Mouse (Mus musculus): Measurements from ENCODE around the gene Afg3l1. TPM values are rescaled to one million over a fixed set of nuclear protein-coding genes. Genes with fewer than 3 reads are reported as not detected.

The Afg3l1 gene
- polyA plus RNA-seq, 1 experiment from 2014 or later, result 40.3 TPM

DNA sequence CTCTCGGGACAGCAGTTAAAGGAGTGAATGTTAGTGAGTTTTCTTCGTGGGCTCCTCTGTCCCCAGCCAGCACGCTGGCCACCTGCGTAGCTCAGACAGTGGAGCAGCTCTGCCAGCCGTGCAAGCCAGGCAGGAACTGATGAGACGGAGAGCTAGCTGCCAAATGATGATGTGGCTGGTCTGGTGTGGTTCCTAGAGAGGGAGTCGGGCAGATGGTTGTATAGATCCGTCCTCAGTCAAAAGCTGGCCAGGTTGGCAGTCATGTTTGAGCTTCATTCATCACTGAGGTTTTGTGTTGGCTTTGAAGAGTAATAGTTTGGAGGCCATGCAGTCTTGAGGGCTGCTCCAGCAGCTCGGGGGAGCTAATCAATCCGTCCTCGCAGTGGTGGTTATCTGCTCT, 21.3 kb downstream of the Afg3l1 start:
- no peak for ATAC-seq (replicated peaks; ENCODE audit: low FRiP score, low read depth)
- H3K9ac ChIP-seq (ENCODE audit: low read depth, low read length), result no peak overlapping the region
- no peak for TF ChIP-seq CTCF (IDR thresholded peaks at IDR 0.05; ENCODE audit: low read depth)
- no peak overlapping the region for H3K27ac ChIP-seq
- no peaks in the 10 kb centered on the region for H3K27me3 ChIP-seq (ENCODE audit: insufficient read depth, low read length)
- peaks cover 67% of the 10 kb centered on the region for H3K36me3 ChIP-seq (ENCODE audit: insufficient read depth, low read length)
- no peak overlapping the region for H3K4me2 ChIP-seq (ENCODE audit: low read length)
- no peak for DNase-seq (ENCODE audit: low spot score)
- 87% methylated on average over 11 of the region's 11 CpGs for WGBS
- no peaks in the 10 kb centered on the region for H3K9me3 ChIP-seq (replicated peaks; ENCODE audit: low read length)
- no peaks in the 10 kb centered on the region for H3K4me1 ChIP-seq (replicated peaks; ENCODE audit: insufficient read depth, low read length)
- H3K4me3 ChIP-seq (replicated peaks; ENCODE audit: low read depth, low read length), result no peak overlapping the region

DNA sequence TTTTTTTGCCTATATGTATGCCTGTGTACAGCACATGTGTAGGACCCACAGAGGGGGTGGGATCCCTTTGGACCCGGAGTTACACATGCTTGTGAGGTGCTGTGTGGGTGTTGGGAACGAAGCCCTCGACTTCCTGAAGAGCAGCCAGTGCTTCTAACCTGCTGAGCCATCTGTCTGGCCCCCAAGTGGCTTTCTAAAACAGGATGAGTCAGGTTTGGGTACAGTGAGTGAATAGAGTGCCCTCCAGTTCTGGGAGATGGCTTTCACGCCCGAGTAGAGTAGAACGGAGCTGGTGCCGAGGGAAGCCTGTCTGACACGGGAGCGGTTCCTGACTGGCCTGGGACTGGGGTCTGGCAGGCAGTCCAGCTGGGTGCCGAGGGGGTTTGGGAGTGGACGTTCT, 21.9 kb downstream of the Afg3l1 start:
- H3K27ac ChIP-seq, result no peak overlapping the region
- no peaks in the 10 kb centered on the region for H3K27me3 ChIP-seq (ENCODE audit: insufficient read depth, low read length)
- H3K4me2 ChIP-seq (ENCODE audit: low read length), result no peak overlapping the region
- peaks cover 61% of the 10 kb centered on the region for H3K36me3 ChIP-seq (ENCODE audit: insufficient read depth, low read length)
- H3K4me3 ChIP-seq (replicated peaks; ENCODE audit: low read depth, low read length), result no peak overlapping the region
- no peak for ATAC-seq (replicated peaks; ENCODE audit: low FRiP score, low read depth)
- TF ChIP-seq CTCF (IDR thresholded peaks at IDR 0.05; ENCODE audit: low read depth), result no peak
- DNase-seq (ENCODE audit: low spot score), result no peak
- H3K9ac ChIP-seq (ENCODE audit: low read depth, low read length), result no peak overlapping the region
- 86% methylated on average over 11 of the region's 11 CpGs for WGBS
- H3K4me1 ChIP-seq (replicated peaks; ENCODE audit: insufficient read depth, low read length), result no peaks in the 10 kb centered on the region
- no peaks in the 10 kb centered on the region for H3K9me3 ChIP-seq (replicated peaks; ENCODE audit: low read length)

DNA sequence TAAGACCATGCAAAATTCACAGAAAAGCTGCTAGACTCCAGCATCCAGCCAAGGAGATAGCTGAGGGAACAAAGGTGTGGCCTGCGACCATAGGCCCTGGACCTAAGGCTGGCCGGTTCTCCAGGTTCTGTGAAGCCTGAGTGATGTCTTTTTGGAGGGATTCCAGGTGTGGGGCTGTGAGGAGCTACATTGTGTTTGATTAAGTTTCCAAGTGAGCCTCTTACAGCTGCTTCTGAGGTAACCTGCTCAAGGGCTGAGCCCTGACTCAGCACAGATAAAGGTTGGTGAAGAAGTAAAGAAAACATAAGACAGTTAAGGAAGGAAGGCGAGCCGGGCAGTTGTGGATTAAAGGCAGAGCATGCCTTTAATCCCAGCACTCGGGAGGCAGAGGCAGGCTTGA, 24.5 kb downstream of the Afg3l1 start:
- Histone ChIP-seq H3K4me1 (replicated peaks; ENCODE audit: insufficient read depth, low read length) (peaks cover 5% of the 10 kb centered on the region; the same call in 1 of the 2 replicates), H3K4me2 (ENCODE audit: low read length) (no peak overlapping the region), H3K9ac (ENCODE audit: low read depth, low read length) (no peak overlapping the region), H3K36me3 (ENCODE audit: insufficient read depth, low read length) (peaks cover 42% of the 10 kb centered on the region), H3K27me3 (ENCODE audit: insufficient read depth, low read length) (no peaks in the 10 kb centered on the region), H3K4me3 (replicated peaks; ENCODE audit: low read depth, low read length) (no peak overlapping the region), H3K27ac (no peak overlapping the region), H3K9me3 (replicated peaks; ENCODE audit: low read length) (no peaks in the 10 kb centered on the region)
- DNase-seq (ENCODE audit: low spot score), result no peak
- ATAC-seq (replicated peaks; ENCODE audit: low FRiP score, low read depth), result no peak
- TF ChIP-seq CTCF (IDR thresholded peaks at IDR 0.05; ENCODE audit: low read depth), result no peak
- 89% methylated on average over 5 of the region's 5 CpGs for WGBS

DNA sequence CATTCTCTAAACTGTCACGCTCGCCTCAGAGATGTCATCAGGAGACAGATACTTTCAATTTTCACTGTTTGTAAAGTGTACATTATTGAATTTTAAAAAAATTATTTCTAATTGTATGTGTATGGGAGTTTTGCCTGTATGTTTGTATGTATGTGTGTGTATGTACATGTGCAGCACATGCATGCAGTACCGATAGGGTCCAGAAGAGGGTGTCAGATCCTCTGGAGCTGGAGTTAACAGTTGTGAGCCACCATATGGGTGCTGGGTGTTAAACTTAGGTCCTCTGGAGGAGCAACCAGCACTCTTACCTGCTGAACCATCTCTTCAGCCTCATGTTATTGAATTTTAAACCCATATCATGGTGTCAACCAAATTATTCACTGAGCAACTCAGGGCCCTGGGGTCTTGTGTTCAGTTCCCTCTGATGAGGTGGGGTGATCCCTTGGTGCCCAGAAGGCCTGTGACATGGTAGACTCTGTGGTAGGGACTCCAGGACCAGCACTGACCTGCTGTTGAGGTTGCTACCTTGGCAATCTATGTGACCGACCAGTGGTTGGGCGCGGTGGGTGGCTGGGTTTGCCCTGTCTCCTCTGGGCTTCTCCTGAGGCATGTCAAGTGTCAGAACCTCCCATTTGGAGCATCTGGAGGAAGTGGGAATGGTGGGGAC, 26.2 kb downstream of the Afg3l1 start:
- ATAC-seq (replicated peaks; ENCODE audit: low FRiP score, low read depth), result no peak
- no peaks in the 10 kb centered on the region for H3K27me3 ChIP-seq (ENCODE audit: insufficient read depth, low read length)
- no peak overlapping the region for H3K4me3 ChIP-seq (replicated peaks; ENCODE audit: low read depth, low read length)
- DNase-seq (ENCODE audit: low spot score), result no peak
- H3K4me1 ChIP-seq (replicated peaks; ENCODE audit: insufficient read depth, low read length), result peaks cover 5% of the 10 kb centered on the region; the same call in 1 of the 2 replicates
- no peaks in the 10 kb centered on the region for H3K9me3 ChIP-seq (replicated peaks; ENCODE audit: low read length)
- H3K36me3 ChIP-seq (ENCODE audit: insufficient read depth, low read length), result peaks cover 47% of the 10 kb centered on the region
- H3K4me2 ChIP-seq (ENCODE audit: low read length), result no peak overlapping the region
- TF ChIP-seq CTCF (IDR thresholded peaks at IDR 0.05; ENCODE audit: low read depth), result peak; percentile 31; the same call in 1 of the 2 replicates
- H3K27ac ChIP-seq, result no peak overlapping the region
- no peak overlapping the region for H3K9ac ChIP-seq (ENCODE audit: low read depth, low read length)
- WGBS, result over 99% methylated on average over 6 of the region's 6 CpGs

DNA sequence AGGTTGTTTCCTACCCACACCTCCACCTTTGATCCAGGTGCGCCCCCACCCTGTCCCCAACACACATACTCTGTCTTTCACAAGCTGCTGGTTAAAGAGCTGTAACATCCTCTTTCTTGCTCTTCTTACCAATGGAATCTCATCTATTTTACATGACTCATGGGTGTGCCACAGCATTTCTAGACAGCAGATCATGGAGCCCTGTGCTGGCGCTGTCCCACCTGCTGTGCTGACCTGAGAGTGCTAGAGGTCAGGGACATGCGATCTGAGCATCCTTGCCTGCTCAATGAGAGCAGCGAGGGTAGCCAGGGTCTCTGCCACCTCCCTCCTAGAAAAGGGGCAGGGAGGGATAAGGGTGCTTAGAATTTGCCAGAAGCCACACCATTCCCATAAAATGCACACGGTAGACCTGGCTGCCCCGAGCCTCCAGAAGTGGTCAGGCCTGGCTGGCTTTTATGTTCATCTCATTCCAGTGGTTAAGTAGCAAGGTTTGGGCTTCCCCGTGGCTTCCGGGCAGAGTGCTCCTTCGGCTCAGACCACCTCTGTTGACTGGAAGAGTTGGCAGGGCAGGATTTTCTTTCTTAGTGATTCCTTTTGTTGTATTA, 27.0 kb downstream of the Afg3l1 start:
- H3K4me3 ChIP-seq (replicated peaks; ENCODE audit: low read depth, low read length), result no peak overlapping the region
- no peaks in the 10 kb centered on the region for H3K9me3 ChIP-seq (replicated peaks; ENCODE audit: low read length)
- TF ChIP-seq CTCF (IDR thresholded peaks at IDR 0.05; ENCODE audit: low read depth), result no peak
- H3K4me1 ChIP-seq (replicated peaks; ENCODE audit: insufficient read depth, low read length), result peaks cover 5% of the 10 kb centered on the region; the same call in 1 of the 2 replicates
- H3K27me3 ChIP-seq (ENCODE audit: insufficient read depth, low read length), result no peaks in the 10 kb centered on the region
- WGBS, result 52% methylated on average over 9 of the region's 9 CpGs
- H3K4me2 ChIP-seq (ENCODE audit: low read length), result no peak overlapping the region
- ATAC-seq (replicated peaks; ENCODE audit: low FRiP score, low read depth) (peak; percentile 27; the same call in 1 of the 2 replicates), DNase-seq (ENCODE audit: low spot score) (peak; percentile 70)
- no peak overlapping the region for H3K27ac ChIP-seq
- no peak overlapping the region for H3K9ac ChIP-seq (ENCODE audit: low read depth, low read length)
- H3K36me3 ChIP-seq (ENCODE audit: insufficient read depth, low read length), result peaks cover 50% of the 10 kb centered on the region

DNA sequence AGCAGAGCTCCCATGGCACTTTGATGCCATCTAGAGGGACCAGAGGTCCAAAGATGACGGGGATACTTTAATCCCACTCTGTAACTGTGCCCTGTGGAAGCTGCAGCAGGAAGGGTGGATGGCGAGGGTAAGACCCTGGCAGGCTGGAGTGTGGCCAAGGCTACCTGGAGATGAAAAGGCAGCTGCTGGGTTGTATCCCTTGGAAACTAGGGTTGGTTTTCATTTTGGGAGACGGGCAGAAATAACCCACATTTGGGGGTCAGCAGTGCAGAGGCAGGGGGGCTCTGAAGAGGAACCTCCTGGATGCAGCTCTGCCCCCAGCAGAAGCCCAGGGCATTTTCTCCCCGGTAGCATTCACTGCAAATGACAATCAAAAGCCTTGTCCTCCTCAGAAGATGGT, 27.6 kb downstream of the Afg3l1 start:
- Histone ChIP-seq H3K36me3 (ENCODE audit: insufficient read depth, low read length) (peaks cover 45% of the 10 kb centered on the region), H3K4me3 (replicated peaks; ENCODE audit: low read depth, low read length) (no peak overlapping the region), H3K4me1 (replicated peaks; ENCODE audit: insufficient read depth, low read length) (peaks cover 5% of the 10 kb centered on the region; the same call in 1 of the 2 replicates), H3K9ac (ENCODE audit: low read depth, low read length) (no peak overlapping the region), H3K4me2 (ENCODE audit: low read length) (no peak overlapping the region), H3K27ac (no peak overlapping the region), H3K27me3 (ENCODE audit: insufficient read depth, low read length) (no peaks in the 10 kb centered on the region), H3K9me3 (replicated peaks; ENCODE audit: low read length) (no peaks in the 10 kb centered on the region)
- peak; percentile 14; the same call in 1 of the 2 replicates for TF ChIP-seq CTCF (IDR thresholded peaks at IDR 0.05; ENCODE audit: low read depth)
- DNase-seq (ENCODE audit: low spot score) (no peak), ATAC-seq (replicated peaks; ENCODE audit: low FRiP score, low read depth) (no peak)
- WGBS, result 37% methylated on average over 4 of the region's 4 CpGs

Measured in kidney, postnatal 0 days (tissue).